Mouse (Mus musculus): Measurements from ENCODE around the gene Commd4. TPM values are rescaled to one million over a fixed set of nuclear protein-coding genes. Genes with fewer than 3 reads are reported as not detected.
"Not testable (repeated sequence)": the region's sequence is repeated elsewhere in the genome, so short reads cannot be mapped to it uniquely, and the experiment has no call there.

The Commd4 gene
- polyA plus RNA-seq (2016; fragmentation: Nextera tagmentation; extraction: Ambion mirVana), result 94.0 and 100 TPM in 2 replicates

- Histone ChIP-seq H3K9ac (peak within 1 kb of the TSS; percentile 60), H3K27me3 (no peaks in the 10 kb centered on the region), H3K4me1 (peaks cover 10% of the 10 kb centered on the region), H3K4me3 (peak within 1 kb of the TSS; percentile 83), H3K36me3 (peaks cover 15% of the 10 kb centered on the region), H3K4me2 (replicated peaks) (peak within 1 kb of the TSS; percentile 96), H3K9me3 (no peaks in the 10 kb centered on the region), H3K27ac (no peak within 1 kb of the TSS)
- no peak; the same call in 1 of the 2 replicates for ATAC-seq (ENCODE audit: insufficient number of reproducible peaks, insufficient read depth, low FRiP score, low TSS enrichment)
- WGBS, result 0% methylated on average over 24 of the region's 24 CpGs
These were observed at the start of gene Commd4 for GRCm38 (mm10) chr9:57158013-57158470. Gene Commd4, minus strand, starts transcription at chr9:57158331.

GRCm38 (mm10) chr9:57206896-57207295, 48.8 kb upstream of the Commd4 start:
- H3K27me3 ChIP-seq, result no peaks in the 10 kb centered on the region

GRCm38 (mm10) chr9:57203571-57203970, 45.4 kb upstream of the Commd4 start:
- not testable (repeated sequence) for H3K36me3 ChIP-seq; ATAC-seq (ENCODE audit: insufficient number of reproducible peaks, insufficient read depth, low FRiP score, low TSS enrichment)
- WGBS, result 84% methylated on average over 13 of the region's 13 CpGs

More at GRCm38 (mm10) chr9:57206896-57207295, 48.8 kb upstream of the Commd4 start:
- Histone ChIP-seq H3K4me3 (no peak overlapping the region), H3K4me2 (replicated peaks) (no peak overlapping the region), H3K4me1 (no peaks in the 10 kb centered on the region), H3K27ac (no peak overlapping the region), H3K9ac (no peak overlapping the region), H3K36me3 (no peaks in the 10 kb centered on the region), H3K9me3 (no peaks in the 10 kb centered on the region)
- ATAC-seq (ENCODE audit: insufficient number of reproducible peaks, insufficient read depth, low FRiP score, low TSS enrichment), result no peak
- WGBS, result 72% methylated on average over 2 of the region's 2 CpGs

GRCm38 (mm10) chr9:57202981-57203380, 44.9 kb upstream of the Commd4 start:
- no peaks in the 10 kb centered on the region for H3K27me3 ChIP-seq
- WGBS, result 79% methylated on average over 7 of the region's 7 CpGs

More at GRCm38 (mm10) chr9:57203571-57203970, 45.4 kb upstream of the Commd4 start:
- H3K9me3 ChIP-seq; H3K4me3 ChIP-seq; H3K4me1 ChIP-seq; H3K27ac ChIP-seq; H3K4me2 ChIP-seq (replicated peaks); H3K9ac ChIP-seq; H3K27me3 ChIP-seq: not testable (repeated sequence)

GRCm38 (mm10) chr9:57197414-57197813, 39.3 kb upstream of the Commd4 start:
- Histone ChIP-seq H3K36me3 (no peaks in the 10 kb centered on the region), H3K4me3 (no peak overlapping the region), H3K27ac (no peak overlapping the region), H3K4me1 (no peaks in the 10 kb centered on the region), H3K9me3 (no peaks in the 10 kb centered on the region), H3K9ac (no peak overlapping the region), H3K27me3 (peaks cover 3% of the 10 kb centered on the region; the same call in 1 of the 2 replicates), H3K4me2 (replicated peaks) (no peak overlapping the region)
- 70% methylated on average over 8 of the region's 8 CpGs for WGBS
- ATAC-seq (ENCODE audit: insufficient number of reproducible peaks, insufficient read depth, low FRiP score, low TSS enrichment), result no peak

More at GRCm38 (mm10) chr9:57202981-57203380, 44.9 kb upstream of the Commd4 start:
- Histone ChIP-seq H3K4me3 (no peak overlapping the region), H3K36me3 (no peaks in the 10 kb centered on the region), H3K9ac (no peak overlapping the region), H3K4me1 (no peaks in the 10 kb centered on the region), H3K27ac (no peak overlapping the region), H3K4me2 (replicated peaks) (no peak overlapping the region), H3K9me3 (no peaks in the 10 kb centered on the region)
- no peak for ATAC-seq (ENCODE audit: insufficient number of reproducible peaks, insufficient read depth, low FRiP score, low TSS enrichment)

- Histone ChIP-seq H3K9ac (no peak overlapping the region), H3K27me3 (peaks cover 3% of the 10 kb centered on the region; the same call in 1 of the 2 replicates), H3K36me3 (no peaks in the 10 kb centered on the region), H3K9me3 (no peaks in the 10 kb centered on the region), H3K4me1 (no peaks in the 10 kb centered on the region), H3K4me2 (replicated peaks) (no peak overlapping the region), H3K4me3 (no peak overlapping the region), H3K27ac (no peak overlapping the region)
- 62% methylated on average over 3 of the region's 3 CpGs for WGBS
- no peak for ATAC-seq (ENCODE audit: insufficient number of reproducible peaks, insufficient read depth, low FRiP score, low TSS enrichment)
These were observed 38.6 kb upstream of the Commd4 start for GRCm38 (mm10) chr9:57196708-57197107.

GRCm38 (mm10) chr9:57168411-57168810, 10.3 kb upstream of the Commd4 start:
- H3K9me3 ChIP-seq, result no peaks in the 10 kb centered on the region
- no peak overlapping the region for H3K9ac ChIP-seq
- WGBS, result 86% methylated on average over 5 of the region's 5 CpGs
- no peak for ATAC-seq (ENCODE audit: insufficient number of reproducible peaks, insufficient read depth, low FRiP score, low TSS enrichment)
- no peaks in the 10 kb centered on the region for H3K4me1 ChIP-seq
- H3K4me2 ChIP-seq (replicated peaks), result no peak overlapping the region
- H3K27me3 ChIP-seq, result no peaks in the 10 kb centered on the region
- H3K36me3 ChIP-seq, result no peaks in the 10 kb centered on the region
- H3K4me3 ChIP-seq, result no peak overlapping the region
- H3K27ac ChIP-seq, result no peak overlapping the region

GRCm38 (mm10) chr9:57166173-57166572, 8.0 kb upstream of the Commd4 start:
- H3K9me3 ChIP-seq, result no peaks in the 10 kb centered on the region
- H3K4me3 ChIP-seq, result no peak overlapping the region
- H3K4me2 ChIP-seq (replicated peaks), result no peak overlapping the region
- no peak overlapping the region for H3K9ac ChIP-seq
- H3K4me1 ChIP-seq, result no peaks in the 10 kb centered on the region
- no peak overlapping the region for H3K27ac ChIP-seq
- 89% methylated on average over 2 of the region's 2 CpGs for WGBS
- no peaks in the 10 kb centered on the region for H3K27me3 ChIP-seq
- ATAC-seq (ENCODE audit: insufficient number of reproducible peaks, insufficient read depth, low FRiP score, low TSS enrichment), result no peak
- H3K36me3 ChIP-seq, result no peaks in the 10 kb centered on the region

- H3K4me1 ChIP-seq, result peaks cover 3% of the 10 kb centered on the region; the same call in 1 of the 2 replicates
- 41% methylated on average over 2 of the region's 2 CpGs for WGBS
- H3K9me3 ChIP-seq, result no peaks in the 10 kb centered on the region
- no peak overlapping the region for H3K4me2 ChIP-seq (replicated peaks)
- no peak overlapping the region for H3K4me3 ChIP-seq
- H3K36me3 ChIP-seq, result no peaks in the 10 kb centered on the region
- no peak overlapping the region for H3K9ac ChIP-seq
- no peaks in the 10 kb centered on the region for H3K27me3 ChIP-seq
- H3K27ac ChIP-seq, result no peak overlapping the region
- ATAC-seq (ENCODE audit: insufficient number of reproducible peaks, insufficient read depth, low FRiP score, low TSS enrichment), result no peak
These were observed 5.0 kb upstream of the Commd4 start for GRCm38 (mm10) chr9:57163137-57163536.

- Histone ChIP-seq H3K4me2 (replicated peaks) (no peak overlapping the region), H3K4me1 (peaks cover 6% of the 10 kb centered on the region), H3K36me3 (no peaks in the 10 kb centered on the region), H3K9ac (no peak overlapping the region), H3K27me3 (no peaks in the 10 kb centered on the region), H3K27ac (no peak overlapping the region), H3K4me3 (no peak overlapping the region), H3K9me3 (no peaks in the 10 kb centered on the region)
- ATAC-seq (ENCODE audit: insufficient number of reproducible peaks, insufficient read depth, low FRiP score, low TSS enrichment), result no peak
- WGBS, result 26% methylated on average over 3 of the region's 3 CpGs
These were observed 4.4 kb upstream of the Commd4 start for GRCm38 (mm10) chr9:57162496-57162895.

- WGBS, result 41% methylated on average over 11 of the region's 11 CpGs
- ATAC-seq (ENCODE audit: insufficient number of reproducible peaks, insufficient read depth, low FRiP score, low TSS enrichment), result no peak
- H3K4me2 ChIP-seq (replicated peaks), result peak overlapping the region; percentile 96
- H3K36me3 ChIP-seq, result peaks cover 15% of the 10 kb centered on the region
- H3K4me3 ChIP-seq, result peak overlapping the region; percentile 83
- no peaks in the 10 kb centered on the region for H3K9me3 ChIP-seq
- H3K4me1 ChIP-seq, result peaks cover 10% of the 10 kb centered on the region
- H3K9ac ChIP-seq, result no peak overlapping the region
- H3K27ac ChIP-seq, result no peak overlapping the region
- H3K27me3 ChIP-seq, result no peaks in the 10 kb centered on the region
These were observed 375 bp upstream of the Commd4 start for GRCm38 (mm10) chr9:57158506-57158905.

- H3K4me1 ChIP-seq, result peaks cover 10% of the 10 kb centered on the region
- no peak overlapping the region for H3K27ac ChIP-seq
- no peaks in the 10 kb centered on the region for H3K9me3 ChIP-seq
- H3K36me3 ChIP-seq, result peaks cover 15% of the 10 kb centered on the region
- peak overlapping the region; percentile 96 for H3K4me2 ChIP-seq (replicated peaks)
- ATAC-seq (ENCODE audit: insufficient number of reproducible peaks, insufficient read depth, low FRiP score, low TSS enrichment), result no peak
- no peaks in the 10 kb centered on the region for H3K27me3 ChIP-seq
- peak overlapping the region; percentile 83 for H3K4me3 ChIP-seq
- 34% methylated on average over 13 of the region's 13 CpGs for WGBS
- H3K9ac ChIP-seq, result peak overlapping the region; percentile 60
These were observed 632 bp downstream of the Commd4 start for GRCm38 (mm10) chr9:57157499-57157898.

Data from embryonic facial prominence, embryonic 12.5 days (tissue).